Mouse (Mus musculus): ENCODE measurements around the gene Kcnj9.

Kcnj9 gene

DNA sequence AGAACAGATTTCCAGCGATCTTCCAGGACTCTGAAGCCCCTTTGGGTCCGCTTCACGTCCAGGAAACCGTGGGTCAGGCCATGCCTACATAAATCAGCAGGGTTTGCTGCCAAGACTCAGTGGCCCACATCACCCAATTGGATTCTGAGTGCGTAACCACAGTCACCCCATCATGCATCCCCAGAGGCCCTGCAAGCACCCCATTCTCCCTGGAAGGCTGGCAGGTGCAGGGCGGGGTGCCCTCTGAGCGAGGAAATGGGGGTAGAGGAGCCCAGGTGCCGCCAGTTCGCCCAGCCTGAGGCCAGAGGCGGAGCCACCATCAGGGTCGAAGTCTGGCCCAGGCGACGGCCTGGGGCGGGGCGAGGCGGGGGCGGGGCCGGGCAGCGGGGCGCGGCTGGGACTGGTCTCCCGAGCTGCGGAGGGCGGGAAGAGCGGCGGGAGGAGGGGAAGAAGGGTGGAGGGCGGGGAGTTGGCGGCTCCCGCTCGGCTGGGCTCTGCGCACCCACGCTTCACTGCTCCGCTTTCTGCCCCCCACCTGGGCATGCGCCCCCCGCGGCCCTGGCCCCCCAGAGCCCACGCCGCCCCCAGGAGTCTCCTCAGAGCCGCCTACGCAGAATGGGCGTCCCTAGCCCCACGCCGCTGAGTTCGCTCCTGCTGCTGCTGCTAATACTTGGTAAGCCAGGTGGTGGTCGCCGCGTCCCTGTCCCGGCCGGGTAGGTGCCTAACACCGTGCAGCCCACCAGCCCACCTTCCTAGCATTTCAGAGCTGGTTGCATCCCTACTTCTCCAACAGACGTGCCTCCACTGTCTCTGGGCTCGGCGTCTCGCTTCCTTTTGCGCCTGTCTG is 17.0 kb downstream of the Kcnj9 start:
- DNase-seq = peak; percentile 97

DNA sequence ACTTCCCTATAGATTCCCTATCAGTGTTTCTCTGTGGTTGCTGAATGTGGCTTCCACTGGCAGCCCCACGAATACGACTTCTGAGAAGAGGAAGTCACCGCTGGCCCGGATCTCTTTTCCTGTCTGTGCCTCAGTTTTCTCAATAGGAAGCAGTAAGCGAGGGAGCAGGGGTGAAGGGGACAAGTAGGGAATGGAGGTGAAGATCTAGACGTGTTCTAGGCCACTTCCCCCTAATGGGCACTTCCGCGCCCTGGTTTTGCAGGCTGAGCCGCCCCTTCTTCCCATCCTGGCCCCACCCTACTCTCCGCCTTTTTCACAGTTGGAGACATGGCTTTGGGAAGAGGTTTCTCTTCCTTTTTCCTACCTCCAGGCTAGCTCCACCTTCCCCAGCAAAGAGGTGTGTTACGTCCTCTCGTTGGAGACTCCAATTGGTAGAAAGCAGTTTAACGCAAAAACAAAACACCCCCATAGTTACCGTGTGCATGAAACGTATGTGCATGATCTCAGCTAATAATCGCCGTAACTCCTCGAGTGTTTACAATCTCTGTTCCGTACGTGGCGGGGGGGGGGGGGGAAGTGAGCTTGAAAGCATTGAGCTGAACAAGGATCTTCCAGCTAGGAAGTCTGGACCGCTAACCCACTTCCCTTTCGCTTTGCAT is 17.7 kb downstream of the Kcnj9 start:
- DNase-seq = peak; percentile 63

DNA sequence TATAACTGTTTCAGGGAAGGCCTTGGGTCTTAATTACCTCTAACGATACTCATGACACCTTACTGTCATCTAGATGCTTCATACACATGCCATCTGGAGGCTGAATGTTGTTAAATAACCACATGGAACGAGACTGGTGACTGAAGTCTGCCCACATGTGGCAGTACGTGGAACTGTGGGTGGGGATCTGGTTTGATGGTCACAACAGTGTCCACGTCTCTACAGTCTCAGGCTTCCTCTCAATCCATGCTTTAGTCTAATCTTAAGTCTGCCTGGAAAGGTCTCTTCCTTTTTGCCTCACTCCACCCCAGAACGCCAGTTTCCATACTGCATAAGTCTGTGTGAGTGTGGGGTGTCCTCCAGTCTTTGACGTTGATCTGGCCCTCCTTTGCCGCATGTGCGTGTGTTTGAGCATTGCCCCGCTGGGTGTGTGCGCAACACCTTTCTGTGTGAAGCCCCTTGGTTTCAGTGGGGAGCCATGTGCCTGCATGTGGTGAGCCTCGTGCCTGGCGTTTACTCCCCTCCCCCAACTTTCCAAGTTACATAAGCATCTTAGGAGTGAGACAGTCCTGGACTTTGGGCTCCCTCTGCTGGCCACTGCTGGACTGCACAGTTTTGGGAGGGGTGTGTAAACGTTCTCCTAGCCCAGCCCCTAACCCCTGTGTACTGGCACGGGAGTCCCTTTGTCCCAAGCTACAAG is 19.3 kb downstream of the Kcnj9 start:
- peak; percentile 89 for DNase-seq

DNA sequence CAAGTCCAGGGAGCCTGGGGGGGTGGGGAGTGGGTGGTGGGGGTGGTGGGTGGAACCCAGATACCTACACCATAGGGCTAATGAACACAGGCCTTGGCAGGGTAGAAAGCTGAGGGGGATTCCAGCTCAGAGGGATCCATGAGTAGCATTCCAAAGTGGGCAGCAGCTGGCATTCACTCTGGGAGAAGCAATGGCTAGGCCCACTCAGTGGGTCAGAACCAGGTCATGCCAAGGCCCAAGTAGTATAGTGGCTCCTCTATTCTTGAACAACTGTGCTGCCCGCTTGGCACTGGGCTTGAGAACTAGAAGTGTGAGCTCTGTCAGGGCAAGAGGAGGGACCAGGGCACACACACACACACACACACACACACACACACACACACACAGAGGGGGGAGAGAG is 20.7 kb downstream of the Kcnj9 start:
- no peak for DNase-seq

DNA sequence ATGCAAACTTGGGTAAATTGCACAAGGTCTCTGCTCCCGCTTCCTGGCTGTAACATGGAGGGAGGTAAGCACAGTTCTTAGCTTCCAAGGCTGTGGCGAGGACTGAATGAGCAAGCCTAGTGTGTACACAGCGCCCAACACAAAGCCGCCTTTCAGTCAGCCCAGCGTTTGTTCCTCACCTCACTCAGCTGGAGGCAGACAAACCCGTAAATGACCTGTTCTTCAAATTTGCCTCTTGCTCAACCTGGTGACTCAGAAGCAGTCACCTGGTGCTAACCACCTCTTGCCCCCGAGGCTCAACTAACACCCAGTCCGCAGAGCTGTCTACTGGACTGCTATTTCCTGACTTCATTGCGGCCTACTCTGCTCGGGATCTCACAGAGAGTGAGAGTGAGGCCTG is 21.2 kb downstream of the Kcnj9 start:
- DNase-seq = no peak

DNA sequence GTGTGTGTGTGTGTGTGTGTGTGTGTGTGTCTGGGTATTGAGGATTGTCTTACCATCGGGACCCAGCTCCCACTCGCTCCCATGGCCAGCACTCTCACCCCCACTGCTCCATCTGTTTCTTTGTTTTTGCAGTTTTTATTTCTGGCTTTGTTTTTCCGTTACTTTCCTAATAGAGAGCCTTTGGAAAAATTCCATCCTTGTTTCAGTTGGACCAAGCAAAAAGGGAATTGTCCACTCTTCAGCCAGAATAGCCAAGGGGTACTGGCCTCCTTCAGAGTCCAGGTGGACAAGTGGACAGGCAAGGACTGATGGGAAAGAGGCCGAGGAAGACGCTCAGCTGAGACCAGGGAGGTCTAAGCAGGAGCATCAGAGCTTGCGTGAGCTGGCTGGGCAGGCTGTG is 22.2 kb downstream of the Kcnj9 start:
- no peak for DNase-seq

DNA sequence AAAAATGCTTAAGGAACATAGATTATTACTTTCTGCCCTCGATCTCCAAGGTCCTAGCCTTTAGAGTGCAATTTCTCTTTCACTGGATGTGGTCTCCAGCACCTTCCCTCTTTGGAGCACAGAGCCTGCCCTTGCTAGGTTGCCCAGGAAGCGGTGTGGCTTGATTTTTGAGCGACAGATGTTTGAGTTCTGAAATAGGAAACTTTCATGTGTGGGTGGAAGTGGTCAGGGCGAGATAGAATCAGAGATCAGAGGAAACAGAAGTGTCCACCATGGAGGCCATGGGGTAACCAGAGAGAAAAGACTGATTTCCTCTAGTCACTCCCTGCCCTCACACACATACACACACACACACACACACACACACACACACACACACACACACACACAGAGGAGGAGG is 22.9 kb downstream of the Kcnj9 start:
- no peak for DNase-seq

DNA sequence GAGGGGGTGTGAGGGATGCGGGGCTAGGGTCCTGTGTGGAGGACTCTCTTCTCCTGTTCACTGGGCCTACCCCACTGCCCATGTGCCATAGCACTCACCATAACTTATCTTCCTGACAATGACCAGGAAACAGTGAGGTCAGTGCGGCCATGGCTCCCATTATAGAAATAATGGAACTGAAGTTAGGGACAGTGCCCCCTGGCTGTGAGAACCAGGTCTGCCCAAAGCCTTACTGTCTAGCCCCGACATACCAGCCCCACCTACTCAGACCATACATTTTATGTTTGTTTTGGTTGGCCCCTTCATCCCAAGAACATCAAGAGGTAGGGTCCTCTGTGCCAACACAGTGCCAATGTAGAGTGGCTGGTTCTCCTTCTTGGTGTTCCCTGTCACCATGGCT is 23.5 kb downstream of the Kcnj9 start:
- DNase-seq = no peak

DNA sequence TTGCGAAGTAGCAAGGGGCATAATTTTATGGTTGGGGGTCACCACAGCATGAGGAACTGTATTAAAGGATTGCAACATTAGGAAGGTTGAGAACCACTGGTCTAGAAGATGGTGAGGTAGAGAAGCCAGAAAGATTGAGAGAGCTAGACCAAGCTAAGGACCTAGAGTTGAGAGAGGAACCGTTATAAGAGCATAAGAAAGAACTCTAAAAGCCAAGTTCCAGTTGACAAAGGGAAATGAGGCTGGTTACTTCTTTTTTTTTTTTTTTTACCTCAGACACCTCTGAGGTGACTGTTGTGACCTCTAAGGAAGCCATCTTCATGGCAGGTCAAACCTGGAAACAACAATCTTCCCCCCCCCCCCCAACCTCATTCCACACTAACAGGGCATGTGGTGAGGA is 24.0 kb downstream of the Kcnj9 start:
- no peak for DNase-seq

DNA sequence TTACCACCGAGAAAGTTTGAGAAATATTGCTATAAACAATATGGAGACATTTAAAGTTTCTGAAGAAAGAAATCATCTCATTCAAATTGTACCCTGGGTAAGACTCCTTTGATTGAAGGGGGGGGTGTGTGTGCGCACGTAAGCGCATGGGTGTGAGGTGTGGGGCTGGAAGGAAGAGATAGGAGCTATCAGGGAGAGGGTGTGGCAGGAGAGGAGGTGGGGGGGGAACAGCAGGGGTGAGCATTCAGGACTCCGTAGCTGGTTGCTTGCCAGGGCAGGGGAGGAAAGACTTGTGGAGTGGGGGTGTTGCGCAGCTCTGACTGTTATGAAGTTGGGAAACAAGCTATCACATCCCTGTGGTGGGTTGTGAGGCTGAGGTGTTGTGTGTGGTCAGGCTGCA is 24.7 kb downstream of the Kcnj9 start:
- peak; percentile 65 for DNase-seq

DNA sequence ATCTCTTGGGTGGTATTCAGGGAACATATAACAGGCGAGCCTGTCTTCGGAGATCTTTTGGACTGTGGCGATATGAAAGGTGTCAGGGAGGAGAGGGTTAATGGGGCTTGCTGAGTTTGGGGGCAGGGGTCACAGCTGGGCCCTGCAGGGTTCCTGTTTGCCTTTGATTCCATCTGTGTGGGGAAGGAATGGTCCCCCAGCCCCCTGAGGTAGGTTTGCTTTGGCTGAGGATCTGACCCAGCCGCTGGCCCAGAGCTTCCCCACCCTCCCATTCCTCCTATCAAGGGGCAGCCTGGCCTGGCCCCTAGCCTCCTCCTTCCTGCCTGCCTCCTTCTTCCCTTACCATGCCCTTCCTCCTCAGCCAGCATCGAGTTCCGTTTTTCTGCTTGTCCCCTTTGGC is 26.3 kb downstream of the Kcnj9 start:
- no peak for DNase-seq

DNA sequence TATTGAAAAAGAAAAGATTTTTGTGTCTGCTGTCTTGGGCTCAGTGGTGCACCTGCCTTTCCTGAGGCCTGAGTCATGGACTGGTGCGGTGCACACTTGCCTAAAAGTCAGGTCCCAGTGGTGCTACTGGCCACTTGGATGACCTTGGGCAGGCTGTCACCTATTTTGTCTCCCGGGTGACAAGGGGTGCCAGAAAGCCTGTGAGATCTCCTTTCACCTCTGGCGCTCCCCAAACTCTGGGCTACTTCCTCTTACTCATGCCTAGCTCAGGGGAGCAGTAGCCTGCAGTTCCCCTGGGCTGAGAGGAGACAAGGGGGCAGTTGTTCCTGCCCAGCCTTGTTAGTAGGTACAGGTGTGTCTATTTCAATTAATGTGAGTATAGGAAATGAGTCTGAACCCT is 26.8 kb downstream of the Kcnj9 start:
- no peak for DNase-seq

DNA sequence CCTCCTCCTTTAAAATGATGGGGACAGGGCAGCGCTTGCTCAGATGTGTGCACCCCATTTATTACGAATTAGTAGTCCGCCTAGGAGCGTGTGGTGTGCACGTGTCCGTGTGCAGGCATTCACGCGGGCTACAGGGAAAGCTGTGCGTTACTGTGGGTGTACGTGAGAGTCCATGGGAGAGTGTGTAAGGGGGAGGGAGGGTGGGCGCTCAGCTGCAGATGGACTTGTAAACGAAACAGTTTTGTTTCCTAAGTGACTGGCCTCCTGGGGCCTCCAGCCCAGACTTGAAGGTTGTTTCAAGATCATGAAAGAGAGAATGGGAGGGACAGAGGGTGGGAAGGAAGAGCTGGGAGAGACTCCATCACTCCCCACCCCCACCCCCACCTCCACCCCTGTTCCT is 27.9 kb downstream of the Kcnj9 start:
- no peak for DNase-seq

DNA sequence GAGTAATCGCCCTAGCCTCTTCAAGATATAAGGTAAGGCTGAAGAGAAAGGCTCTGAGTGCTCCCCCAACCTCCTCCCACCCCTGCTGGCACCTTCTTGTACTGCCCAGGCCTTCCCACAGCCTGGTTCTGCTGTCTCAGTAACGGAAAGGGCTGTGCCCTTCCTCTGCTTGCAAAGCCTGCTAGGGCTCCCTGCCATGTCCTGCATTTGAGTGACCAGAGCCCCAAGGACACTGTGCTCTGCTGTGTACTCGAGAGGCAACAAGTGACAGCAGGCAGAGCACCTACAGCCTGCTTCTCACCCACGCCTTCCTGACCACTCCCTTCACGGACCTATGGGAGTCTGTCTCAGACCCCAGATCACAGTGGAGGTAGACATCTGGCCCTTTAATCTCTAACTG is 28.9 kb downstream of the Kcnj9 start:
- no peak for DNase-seq

DNA sequence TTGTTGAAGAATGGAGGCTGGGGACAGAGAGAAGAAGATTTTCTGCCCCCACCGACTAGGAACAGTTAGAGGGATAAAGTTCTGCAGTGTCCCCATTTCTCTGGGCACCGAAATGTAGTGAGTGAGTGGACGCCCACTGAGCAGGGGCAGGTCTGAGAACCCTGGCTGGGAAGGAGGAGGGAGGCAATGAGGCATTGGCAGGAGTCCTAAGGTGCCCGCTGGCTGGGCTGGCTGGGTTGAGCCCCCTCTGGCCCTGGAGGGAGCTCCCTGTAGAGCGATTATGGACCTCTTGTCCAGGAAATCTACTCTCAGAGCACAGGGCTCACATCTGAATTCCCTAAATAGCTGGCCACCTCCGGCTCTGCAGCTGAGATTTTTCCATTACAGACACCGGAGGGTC is 29.6 kb downstream of the Kcnj9 start:
- DNase-seq = no peak

DNA sequence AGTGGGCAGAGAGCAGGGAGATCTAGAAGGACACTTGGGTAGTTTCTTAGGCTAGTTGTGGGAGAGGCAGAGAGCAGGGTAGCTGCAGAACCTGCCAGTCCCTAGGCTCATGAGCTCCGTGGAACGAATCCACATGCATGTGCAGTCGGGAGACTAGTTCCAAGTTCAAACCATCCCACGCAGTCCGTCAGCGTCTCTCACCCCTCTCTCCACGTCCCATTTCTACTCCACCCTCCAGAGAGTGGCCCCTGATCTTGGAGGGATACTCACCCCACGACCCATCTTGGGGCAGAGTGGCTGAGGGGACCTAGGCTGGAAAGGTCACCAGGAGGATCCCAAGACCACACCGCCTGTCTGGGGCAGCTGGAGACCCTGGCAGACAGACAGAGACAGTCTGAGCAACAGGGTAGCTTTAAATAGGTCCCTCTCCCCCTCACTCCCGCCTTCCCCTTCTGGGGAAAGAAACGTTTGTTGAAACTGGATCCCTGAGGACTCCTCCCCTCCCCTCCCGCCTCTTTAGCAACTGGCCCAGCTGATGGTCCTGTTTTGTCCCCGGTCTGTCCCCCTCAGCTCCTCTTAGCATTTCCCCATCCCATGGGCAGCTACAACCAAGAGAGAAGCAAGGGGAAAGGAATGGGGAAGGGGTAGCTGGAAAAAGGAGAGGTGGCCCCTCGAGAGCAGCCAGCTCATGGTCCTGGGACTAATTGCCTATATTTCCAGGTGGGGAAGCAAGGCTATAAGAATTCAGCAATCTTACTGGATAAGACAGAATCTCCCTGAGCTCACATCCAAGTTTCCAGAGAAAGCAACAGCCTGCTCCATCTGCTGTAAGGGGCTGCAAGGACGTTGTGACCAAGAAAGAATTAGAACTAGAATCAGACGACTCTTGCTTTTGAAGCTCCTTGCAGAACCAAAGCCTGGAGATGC is 31.2 kb downstream of the Kcnj9 start, which contains the start of gene Atp1a2:
Gene Atp1a2, minus strand, starts transcription at position 454 of the 927 bp plus-strand sequence.
- no peak for DNase-seq

DNA sequence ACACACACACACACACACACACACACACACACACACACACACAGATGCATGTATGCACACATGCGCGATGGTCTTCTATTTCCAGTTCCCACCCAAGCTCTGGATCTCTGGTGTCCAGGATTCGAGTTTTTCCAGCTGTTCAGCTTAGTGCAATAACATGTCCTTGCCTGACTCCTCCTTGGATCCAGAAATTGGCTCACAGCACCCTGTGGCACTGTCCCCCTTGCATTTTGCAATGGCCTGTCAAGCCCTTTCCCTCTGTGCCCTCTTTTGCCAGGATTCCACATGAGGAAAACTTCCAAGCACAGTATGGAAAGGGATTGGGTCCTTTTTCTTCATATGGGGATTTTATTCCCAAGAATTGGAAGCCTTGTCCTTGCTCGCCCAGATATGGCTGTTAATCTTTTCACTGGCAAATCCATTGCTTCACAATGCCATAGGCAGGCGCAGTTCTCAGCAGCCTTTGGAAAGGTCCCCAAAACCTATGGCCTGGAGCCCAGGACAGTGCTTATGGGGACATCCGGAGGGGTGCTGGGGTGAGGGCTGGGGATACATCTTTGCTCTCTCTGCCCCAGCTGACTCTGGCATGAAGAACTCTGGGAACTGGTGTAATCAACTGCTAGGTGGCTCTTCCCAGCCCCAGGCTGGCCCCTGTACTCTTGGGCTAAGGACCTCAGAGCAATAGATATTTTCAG is 32.2 kb downstream of the Kcnj9 start:
- no peak for DNase-seq

DNA sequence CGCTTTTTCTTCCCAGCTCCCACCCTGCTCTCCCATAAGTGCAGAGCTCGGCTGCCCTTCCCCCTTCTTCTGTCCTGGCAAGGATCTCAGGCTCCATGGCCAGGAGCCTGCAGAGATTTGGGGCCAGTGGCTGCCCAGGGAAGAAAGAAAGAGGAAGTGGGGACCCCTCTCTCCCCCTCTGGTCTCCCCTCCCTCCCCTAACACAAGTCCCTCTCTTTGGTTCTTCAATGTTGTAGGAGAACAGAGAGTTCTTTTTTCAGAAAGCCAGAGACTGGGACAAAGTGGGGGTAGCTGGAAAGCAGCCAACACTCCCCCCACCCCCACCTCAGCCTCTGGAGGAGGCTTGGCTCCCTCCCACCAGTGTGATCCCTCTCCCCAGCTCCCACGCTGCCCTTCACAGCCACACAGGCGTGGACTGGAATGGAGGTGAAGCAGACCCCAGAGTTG is 33.3 kb downstream of the Kcnj9 start:
- DNase-seq = no peak

DNA sequence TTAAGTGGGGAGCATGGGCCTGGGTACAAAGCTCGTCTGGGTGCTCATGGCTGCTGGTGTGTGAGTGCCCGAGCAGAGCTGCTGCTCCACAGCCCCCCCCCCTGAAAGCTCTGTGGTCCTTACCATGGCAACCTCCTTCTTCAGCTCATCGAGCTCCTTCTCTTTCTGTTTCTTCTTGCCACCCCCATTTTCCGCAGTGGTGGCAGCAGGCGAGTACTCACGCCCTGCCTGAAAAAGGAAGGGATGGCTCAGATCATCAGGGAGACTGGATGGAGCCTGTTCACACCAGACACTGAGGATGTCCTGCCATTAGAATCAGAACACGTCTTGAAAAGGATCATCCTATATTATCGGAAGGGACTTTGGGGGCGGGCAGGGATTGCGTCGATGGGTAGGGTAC is 35.7 kb downstream of the Kcnj9 start:
- DNase-seq = no peak

DNA sequence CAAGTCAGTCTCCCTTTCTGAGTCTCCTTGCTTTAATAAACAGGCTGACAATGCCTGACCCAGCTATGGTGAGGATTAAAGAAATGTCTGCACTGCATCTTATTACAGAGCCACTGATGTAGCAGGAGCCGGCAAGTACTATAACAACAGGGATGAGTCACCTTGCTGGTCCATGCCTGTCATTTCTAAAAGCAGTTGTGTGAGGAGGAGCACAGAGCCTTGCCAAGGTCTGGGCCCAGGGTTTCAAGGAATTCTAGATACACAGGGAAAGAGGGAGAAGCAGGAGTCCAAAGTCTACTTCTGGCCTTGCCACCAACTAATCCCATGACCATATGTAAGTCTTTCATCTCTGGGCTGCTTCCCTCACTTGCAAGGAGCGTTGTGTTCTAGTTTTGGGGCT is 36.2 kb downstream of the Kcnj9 start:
- no peak for DNase-seq

DNA sequence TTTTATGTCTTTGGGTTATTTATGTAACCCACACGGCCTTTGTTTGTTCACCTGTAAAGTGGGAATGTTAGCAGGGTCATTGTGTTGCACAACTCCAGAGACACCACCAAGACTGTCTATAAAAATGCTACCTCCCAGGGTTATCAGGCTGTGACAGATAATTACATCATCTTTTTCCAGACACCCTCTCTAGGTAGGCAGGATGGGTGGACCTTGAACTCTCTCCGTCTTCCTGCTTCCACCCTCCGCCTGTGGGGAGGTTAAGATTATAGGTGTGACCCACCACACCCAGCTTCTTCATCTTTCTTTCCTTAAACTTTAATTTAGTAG is 39.5 kb downstream of the Kcnj9 start:
- no peak for DNase-seq
